Mouse (Mus musculus): ENCODE data around the gene Ints5. TPM values are rescaled to one million over a fixed set of nuclear protein-coding genes. Genes with fewer than 3 reads are reported as not detected.
A peak's percentile ranks its signal among the peaks of the same experiment; 100 is the strongest.

Ints5 gene
- polyA plus RNA-seq (2014; fragmentation: Nextera tagmentation; extraction: Ambion mirVana): 25.0 and 32.1 TPM in 2 replicates

GRCm38 (mm10) chr19:8892829-8893766 is at the start of gene Ints5:
Ints5 (plus strand) TSS chr19:8893005.
- H3K27ac ChIP-seq (ENCODE audit: low read depth, low read length): peak within 1 kb of the TSS; percentile 71
- peak; percentile 92 for DNase-seq (ENCODE audit: low spot score)
- peaks cover 19% of the 10 kb centered on the region for H3K4me1 ChIP-seq (ENCODE audit: control insufficient read depth, insufficient read depth, low read length)
- 3% methylated on average over 54 of the region's 54 CpGs for WGBS
- peak within 1 kb of the TSS; percentile 77 for H3K4me2 ChIP-seq (ENCODE audit: low read length)
- H3K27me3 ChIP-seq (replicated peaks; ENCODE audit: control insufficient read depth, insufficient read depth, low read length): no peaks in the 10 kb centered on the region
- no peaks in the 10 kb centered on the region for H3K9me3 ChIP-seq (replicated peaks; ENCODE audit: control insufficient read depth, low read length)
- H3K4me3 ChIP-seq (ENCODE audit: low read depth, low read length): peak within 1 kb of the TSS; percentile 79
- peaks cover 30% of the 10 kb centered on the region for H3K36me3 ChIP-seq (ENCODE audit: control insufficient read depth, insufficient read depth, low read length)
- peak; percentile 57 for ATAC-seq
- peak within 1 kb of the TSS; percentile 93 for H3K9ac ChIP-seq (ENCODE audit: low read length)

GRCm38 (mm10) chr19:8844371-8845129 is 48.3 kb upstream of the Ints5 start:
- no peak overlapping the region for H3K4me3 ChIP-seq (ENCODE audit: low read depth, low read length)
- no peaks in the 10 kb centered on the region for H3K9me3 ChIP-seq (replicated peaks; ENCODE audit: control insufficient read depth, low read length)
- DNase-seq (ENCODE audit: low spot score) (peak; percentile 89), ATAC-seq (no peak)
- H3K27ac ChIP-seq (ENCODE audit: low read depth, low read length): no peak overlapping the region
- H3K9ac ChIP-seq (ENCODE audit: low read length): no peak overlapping the region
- H3K4me1 ChIP-seq (ENCODE audit: control insufficient read depth, insufficient read depth, low read length): peaks cover 11% of the 10 kb centered on the region
- H3K27me3 ChIP-seq (replicated peaks; ENCODE audit: control insufficient read depth, insufficient read depth, low read length): no peaks in the 10 kb centered on the region
- no peak overlapping the region for H3K4me2 ChIP-seq (ENCODE audit: low read length)
- peaks cover 67% of the 10 kb centered on the region for H3K36me3 ChIP-seq (ENCODE audit: control insufficient read depth, insufficient read depth, low read length)
- 60% methylated on average over 5 of the region's 5 CpGs for WGBS

GRCm38 (mm10) chr19:8848356-8848755 is 44.4 kb upstream of the Ints5 start:
- 81% methylated on average over 5 of the region's 5 CpGs for WGBS
- no peak overlapping the region for H3K9ac ChIP-seq (ENCODE audit: low read length)
- H3K36me3 ChIP-seq (ENCODE audit: control insufficient read depth, insufficient read depth, low read length): peaks cover 52% of the 10 kb centered on the region
- no peaks in the 10 kb centered on the region for H3K27me3 ChIP-seq (replicated peaks; ENCODE audit: control insufficient read depth, insufficient read depth, low read length)
- no peak overlapping the region for H3K4me3 ChIP-seq (ENCODE audit: low read depth, low read length)
- no peak for DNase-seq (ENCODE audit: low spot score)
- H3K4me2 ChIP-seq (ENCODE audit: low read length): no peak overlapping the region
- H3K4me1 ChIP-seq (ENCODE audit: control insufficient read depth, insufficient read depth, low read length): no peaks in the 10 kb centered on the region
- H3K27ac ChIP-seq (ENCODE audit: low read depth, low read length): no peak overlapping the region
- ATAC-seq: no peak
- H3K9me3 ChIP-seq (replicated peaks; ENCODE audit: control insufficient read depth, low read length): no peaks in the 10 kb centered on the region

GRCm38 (mm10) chr19:8850402-8850901 is 42.4 kb upstream of the Ints5 start, which contains the start of gene Lrrn4cl:
Lrrn4cl (plus strand) TSS chr19:8850768.
- Histone ChIP-seq H3K4me2 (ENCODE audit: low read length) (no peak within 1 kb of the TSS), H3K36me3 (ENCODE audit: control insufficient read depth, insufficient read depth, low read length) (peaks cover 36% of the 10 kb centered on the region), H3K9me3 (replicated peaks; ENCODE audit: control insufficient read depth, low read length) (no peaks in the 10 kb centered on the region), H3K4me3 (ENCODE audit: low read depth, low read length) (no peak within 1 kb of the TSS), H3K27ac (ENCODE audit: low read depth, low read length) (no peak within 1 kb of the TSS), H3K9ac (ENCODE audit: low read length) (0 out of 2 replicates have a peak within 1 kb of the TSS, but pooled peaks have one; percentile 17), H3K27me3 (replicated peaks; ENCODE audit: control insufficient read depth, insufficient read depth, low read length) (no peaks in the 10 kb centered on the region), H3K4me1 (ENCODE audit: control insufficient read depth, insufficient read depth, low read length) (no peaks in the 10 kb centered on the region)
- DNase-seq (ENCODE audit: low spot score) (no peak), ATAC-seq (no peak)
- WGBS: 46% methylated on average over 7 of the region's 7 CpGs

GRCm38 (mm10) chr19:8851639-8852038 is 41.2 kb upstream of the Ints5 start:
- H3K9ac ChIP-seq (ENCODE audit: low read length): no peak overlapping the region
- peaks cover 24% of the 10 kb centered on the region for H3K36me3 ChIP-seq (ENCODE audit: control insufficient read depth, insufficient read depth, low read length)
- H3K27me3 ChIP-seq (replicated peaks; ENCODE audit: control insufficient read depth, insufficient read depth, low read length): no peaks in the 10 kb centered on the region
- H3K4me1 ChIP-seq (ENCODE audit: control insufficient read depth, insufficient read depth, low read length): no peaks in the 10 kb centered on the region
- H3K4me2 ChIP-seq (ENCODE audit: low read length): no peak overlapping the region
- no peak for DNase-seq (ENCODE audit: low spot score)
- no peak for ATAC-seq
- 58% methylated on average over 7 of the region's 7 CpGs for WGBS
- H3K4me3 ChIP-seq (ENCODE audit: low read depth, low read length): no peak overlapping the region
- no peak overlapping the region for H3K27ac ChIP-seq (ENCODE audit: low read depth, low read length)
- H3K9me3 ChIP-seq (replicated peaks; ENCODE audit: control insufficient read depth, low read length): no peaks in the 10 kb centered on the region

GRCm38 (mm10) chr19:8852236-8852928 is 40.4 kb upstream of the Ints5 start:
- Histone ChIP-seq H3K9me3 (replicated peaks; ENCODE audit: control insufficient read depth, low read length) (no peaks in the 10 kb centered on the region), H3K4me1 (ENCODE audit: control insufficient read depth, insufficient read depth, low read length) (no peaks in the 10 kb centered on the region), H3K36me3 (ENCODE audit: control insufficient read depth, insufficient read depth, low read length) (peaks cover 17% of the 10 kb centered on the region), H3K4me3 (ENCODE audit: low read depth, low read length) (no peak overlapping the region), H3K4me2 (ENCODE audit: low read length) (no peak overlapping the region), H3K9ac (ENCODE audit: low read length) (no peak overlapping the region), H3K27ac (ENCODE audit: low read depth, low read length) (no peak overlapping the region), H3K27me3 (replicated peaks; ENCODE audit: control insufficient read depth, insufficient read depth, low read length) (no peaks in the 10 kb centered on the region)
- WGBS: 68% methylated on average over 10 of the region's 10 CpGs
- DNase-seq (ENCODE audit: low spot score) (no peak), ATAC-seq (no peak)

- H3K4me1 ChIP-seq (ENCODE audit: control insufficient read depth, insufficient read depth, low read length): no peaks in the 10 kb centered on the region
- no peaks in the 10 kb centered on the region for H3K9me3 ChIP-seq (replicated peaks; ENCODE audit: control insufficient read depth, low read length)
- H3K27ac ChIP-seq (ENCODE audit: low read depth, low read length): no peak overlapping the region
- DNase-seq (ENCODE audit: low spot score): no peak
- WGBS: 88% methylated on average over 3 of the region's 3 CpGs
- no peak for ATAC-seq
- H3K27me3 ChIP-seq (replicated peaks; ENCODE audit: control insufficient read depth, insufficient read depth, low read length): no peaks in the 10 kb centered on the region
- H3K36me3 ChIP-seq (ENCODE audit: control insufficient read depth, insufficient read depth, low read length): peaks cover 11% of the 10 kb centered on the region
- no peak overlapping the region for H3K4me3 ChIP-seq (ENCODE audit: low read depth, low read length)
- H3K9ac ChIP-seq (ENCODE audit: low read length): no peak overlapping the region
- H3K4me2 ChIP-seq (ENCODE audit: low read length): no peak overlapping the region
These were observed 39.7 kb upstream of the Ints5 start for GRCm38 (mm10) chr19:8853117-8853516.

- peak; percentile 51 for DNase-seq (ENCODE audit: low spot score)
- WGBS: 59% methylated on average over 4 of the region's 4 CpGs
These were observed 35.1 kb upstream of the Ints5 start for GRCm38 (mm10) chr19:8857689-8858088.

More at GRCm38 (mm10) chr19:8857689-8858088, 35.1 kb upstream of the Ints5 start:
- Histone ChIP-seq H3K36me3 (ENCODE audit: control insufficient read depth, insufficient read depth, low read length) (no peaks in the 10 kb centered on the region), H3K27ac (ENCODE audit: low read depth, low read length) (no peak overlapping the region), H3K27me3 (replicated peaks; ENCODE audit: control insufficient read depth, insufficient read depth, low read length) (no peaks in the 10 kb centered on the region), H3K9me3 (replicated peaks; ENCODE audit: control insufficient read depth, low read length) (no peaks in the 10 kb centered on the region), H3K9ac (ENCODE audit: low read length) (no peak overlapping the region), H3K4me1 (ENCODE audit: control insufficient read depth, insufficient read depth, low read length) (no peaks in the 10 kb centered on the region), H3K4me2 (ENCODE audit: low read length) (no peak overlapping the region), H3K4me3 (ENCODE audit: low read depth, low read length) (no peak overlapping the region)
- no peak for ATAC-seq
